Mouse (Mus musculus) liver, postnatal 0 days (tissue): ENCODE measurements around the gene Dclk1.

Experiments used
- CTCF ChIP-seq: sonication (generic); IDR thresholded peaks from 2 replicates; pipeline ENCODE4 v1.5.1; 2016; ENCODE audit warnings: antibody characterized with exemption, low read depth
- EP300 ChIP-seq: IDR thresholded peaks from 2 replicates; pipeline ENCODE4 v1.6.1; 2016; ENCODE audit warnings: antibody characterized with exemption, low read depth, mild to moderate bottlenecking

DNA sequence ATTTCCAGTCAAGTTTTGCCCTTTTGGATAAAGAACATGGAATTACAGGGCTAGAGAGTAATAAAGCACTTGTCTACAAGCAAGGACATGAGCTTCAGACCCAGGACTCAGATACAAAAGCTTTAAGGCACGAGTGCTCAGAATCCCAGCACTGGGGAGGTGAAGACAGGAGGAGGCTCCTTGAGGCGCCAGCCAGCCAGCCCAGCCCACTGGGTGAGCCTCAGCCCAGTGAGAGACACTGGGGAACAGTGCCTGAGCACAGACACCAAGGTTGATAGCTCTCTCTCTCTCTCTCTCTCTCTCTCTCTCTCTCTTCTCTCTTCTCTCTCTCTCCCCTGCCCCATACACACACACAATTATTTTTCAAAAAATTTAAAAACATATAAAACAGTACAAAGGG lies 48.8 kb upstream of the Dclk1 start:
- TF ChIP-seq CTCF: no peak
- TF ChIP-seq EP300: no peak
